Mouse (Mus musculus): Measurements from ENCODE around the gene Ifit2.

Gene Ifit2

DNA sequence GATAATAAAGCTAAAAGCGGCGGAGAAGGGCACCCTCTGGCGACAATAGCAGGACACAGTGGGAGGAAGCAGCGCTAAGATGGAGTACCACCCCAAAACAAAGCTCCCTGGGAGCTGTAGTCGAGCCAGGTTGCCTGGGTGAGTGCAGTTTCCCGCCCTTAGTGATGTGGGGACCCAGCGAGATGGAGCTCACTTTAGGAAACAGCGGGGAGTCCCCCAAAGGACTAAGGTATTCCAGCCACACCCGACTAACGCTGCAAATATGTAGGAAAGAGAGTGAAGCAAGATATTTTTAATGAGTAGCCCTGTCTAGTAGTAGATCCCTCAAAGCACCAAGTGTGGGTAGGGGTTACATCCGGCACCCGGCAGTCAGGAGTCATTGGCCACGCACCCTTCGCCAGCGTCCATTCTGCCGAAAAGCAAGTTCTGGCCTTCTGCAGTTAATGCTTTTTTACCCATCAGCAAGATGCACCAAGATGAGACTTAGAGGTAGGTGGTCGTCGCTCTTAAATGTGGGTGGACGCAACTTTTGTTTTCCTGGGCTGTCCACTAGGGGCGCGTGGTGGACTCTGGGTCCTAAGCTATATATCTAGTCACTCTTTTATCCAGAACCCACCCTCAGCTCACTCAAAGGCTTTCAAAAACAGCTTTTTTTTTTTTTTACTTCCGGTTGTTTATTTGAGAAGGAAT, at the start of gene Ifit2:
Gene Ifit2 (plus strand): TSS at position 161 of the 690 bp plus-strand sequence.
- DNase-seq = peak; percentile 33

DNA sequence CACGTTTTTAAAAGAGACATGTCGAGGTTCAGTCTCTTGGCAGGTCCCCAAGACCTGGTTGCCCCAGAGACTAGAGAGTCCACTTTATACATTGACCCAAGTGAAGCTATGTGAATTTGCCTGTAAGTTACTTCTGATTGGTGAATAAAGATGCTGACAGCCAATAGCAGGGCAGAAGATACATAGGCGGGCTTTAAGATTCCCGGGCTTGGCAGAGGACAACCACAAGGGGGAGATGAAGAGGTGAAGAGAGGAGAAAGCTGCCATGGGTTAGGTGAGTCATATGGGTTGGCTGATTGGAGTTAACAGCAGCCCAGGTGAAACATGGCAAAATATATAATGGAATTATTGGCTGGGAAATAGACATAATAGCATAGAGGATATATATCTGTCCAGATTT, 49.7 kb upstream of the Ifit2 start:
- peak; percentile 21 for DNase-seq

DNA sequence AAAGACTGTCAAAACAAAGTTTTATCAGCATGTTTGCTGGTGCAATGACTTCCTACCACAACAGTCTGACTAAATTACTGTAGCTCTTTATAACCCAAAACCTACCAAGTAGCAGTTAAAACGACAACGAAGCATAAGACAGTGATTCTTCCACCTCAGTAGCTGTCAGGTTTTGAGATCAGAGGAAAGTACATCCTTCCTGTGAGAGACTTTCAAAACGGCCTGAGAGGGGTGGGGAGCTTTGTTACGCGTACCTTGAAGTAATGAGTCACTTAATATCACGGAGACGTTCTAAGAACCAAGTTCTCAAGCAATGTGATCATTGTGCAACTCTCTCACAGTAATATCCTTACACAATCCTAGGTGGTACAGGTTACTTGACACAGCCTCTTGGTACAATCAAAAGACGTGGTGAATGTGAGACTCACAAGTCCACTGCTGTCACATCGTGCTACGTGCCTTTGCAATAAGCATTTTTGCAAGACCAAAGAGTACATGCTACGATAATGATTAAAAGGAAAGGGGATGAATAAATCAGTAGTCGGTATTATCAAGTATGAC, 45.3 kb upstream of the Ifit2 start:
- no peak for DNase-seq

DNA sequence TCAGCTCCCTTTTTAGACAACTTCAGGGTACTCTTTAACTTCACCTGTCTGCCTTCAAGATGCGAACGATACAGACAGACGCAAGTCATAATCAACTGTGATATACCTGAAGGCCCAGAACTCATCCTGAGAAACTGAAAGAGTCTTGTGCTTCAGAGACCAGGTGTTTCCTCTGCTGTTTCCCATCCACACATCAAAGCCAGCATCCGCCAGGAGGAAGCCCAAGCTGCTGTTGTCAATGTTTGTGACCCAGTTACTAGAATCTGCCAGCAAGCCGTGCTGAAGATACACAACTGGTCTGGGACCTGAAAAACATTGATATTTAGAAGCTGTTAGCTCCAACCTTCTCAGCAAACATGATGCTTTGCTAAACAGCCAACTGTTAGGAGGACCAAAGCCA, 39.8 kb upstream of the Ifit2 start:
- no peak for DNase-seq

DNA sequence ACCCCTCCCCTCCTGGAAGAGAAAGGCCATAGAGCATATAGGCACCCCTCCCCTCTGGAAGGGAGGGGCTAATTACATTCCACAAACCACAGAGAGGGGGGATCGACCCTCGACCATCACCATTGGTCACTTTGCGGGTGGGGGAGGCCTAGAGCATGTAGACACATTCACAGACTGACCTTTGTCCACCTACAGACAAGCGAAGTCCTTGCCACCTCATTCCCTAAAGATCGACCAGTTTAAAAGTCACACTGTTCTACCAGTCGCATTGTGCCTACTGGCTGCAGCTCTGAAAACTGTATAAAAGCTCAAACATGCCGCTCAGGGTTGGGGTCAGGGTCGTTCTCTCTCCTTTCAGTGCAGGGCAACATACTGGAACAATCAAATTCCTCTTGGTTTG, 39.0 kb upstream of the Ifit2 start:
- no peak for DNase-seq

DNA sequence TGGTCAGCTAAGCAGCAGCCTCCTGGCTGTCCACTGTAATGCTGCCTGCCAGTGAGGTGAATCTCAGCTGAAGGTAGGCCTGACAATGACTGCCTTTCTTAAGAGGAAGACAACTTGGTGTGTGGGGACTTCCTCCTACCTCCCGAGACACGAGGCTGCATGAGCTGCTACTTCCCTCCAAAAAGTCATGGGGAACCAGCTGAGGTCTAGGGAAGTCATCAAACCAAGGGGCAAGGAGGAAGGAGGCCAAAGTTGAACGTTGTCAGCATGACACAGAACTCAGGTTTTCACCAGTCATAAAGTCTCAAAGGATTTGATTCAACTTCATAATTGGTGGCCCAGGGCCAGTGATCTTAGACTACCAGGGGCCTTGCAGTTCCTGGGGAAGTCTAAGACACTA, 34.8 kb upstream of the Ifit2 start:
- no peak for DNase-seq

DNA sequence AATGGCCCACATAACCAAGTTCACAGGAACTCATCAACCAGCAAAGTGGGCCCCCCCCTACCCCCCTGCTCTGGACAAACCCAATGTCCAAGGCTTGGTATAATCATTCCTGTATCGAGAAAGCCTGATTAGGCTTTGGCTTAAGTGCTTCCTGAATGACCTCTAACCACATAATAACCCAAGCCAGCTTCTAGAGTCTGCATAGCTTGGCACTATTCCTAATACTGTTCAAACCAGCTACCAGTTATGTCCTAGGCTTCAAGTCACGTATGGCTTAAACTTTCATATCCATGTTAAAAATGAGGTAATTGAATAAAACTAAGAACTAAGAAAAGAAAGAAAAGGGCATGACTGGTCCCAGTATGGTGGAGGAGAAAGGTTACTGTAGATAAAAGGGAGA, 34.1 kb upstream of the Ifit2 start:
- DNase-seq = no peak

DNA sequence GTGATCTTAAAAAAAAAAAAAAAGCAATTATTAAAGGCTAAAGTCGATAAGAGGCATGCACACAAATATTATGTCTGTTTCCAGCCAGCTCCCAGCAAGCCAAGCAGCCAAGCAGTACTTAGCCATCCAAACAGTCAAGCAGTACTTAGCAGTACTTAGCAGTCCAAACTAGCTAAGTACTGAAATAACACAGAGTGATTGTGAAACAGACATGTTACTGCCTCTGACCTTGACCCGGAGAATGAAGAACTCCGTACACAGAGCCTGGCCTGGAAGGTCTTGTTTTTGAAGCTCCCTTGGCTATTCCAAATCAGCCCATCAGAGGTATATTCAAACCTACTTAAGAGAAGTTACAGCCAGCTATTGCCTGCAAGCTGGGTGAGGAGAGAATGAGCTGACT, 33.3 kb upstream of the Ifit2 start:
- no peak for DNase-seq

DNA sequence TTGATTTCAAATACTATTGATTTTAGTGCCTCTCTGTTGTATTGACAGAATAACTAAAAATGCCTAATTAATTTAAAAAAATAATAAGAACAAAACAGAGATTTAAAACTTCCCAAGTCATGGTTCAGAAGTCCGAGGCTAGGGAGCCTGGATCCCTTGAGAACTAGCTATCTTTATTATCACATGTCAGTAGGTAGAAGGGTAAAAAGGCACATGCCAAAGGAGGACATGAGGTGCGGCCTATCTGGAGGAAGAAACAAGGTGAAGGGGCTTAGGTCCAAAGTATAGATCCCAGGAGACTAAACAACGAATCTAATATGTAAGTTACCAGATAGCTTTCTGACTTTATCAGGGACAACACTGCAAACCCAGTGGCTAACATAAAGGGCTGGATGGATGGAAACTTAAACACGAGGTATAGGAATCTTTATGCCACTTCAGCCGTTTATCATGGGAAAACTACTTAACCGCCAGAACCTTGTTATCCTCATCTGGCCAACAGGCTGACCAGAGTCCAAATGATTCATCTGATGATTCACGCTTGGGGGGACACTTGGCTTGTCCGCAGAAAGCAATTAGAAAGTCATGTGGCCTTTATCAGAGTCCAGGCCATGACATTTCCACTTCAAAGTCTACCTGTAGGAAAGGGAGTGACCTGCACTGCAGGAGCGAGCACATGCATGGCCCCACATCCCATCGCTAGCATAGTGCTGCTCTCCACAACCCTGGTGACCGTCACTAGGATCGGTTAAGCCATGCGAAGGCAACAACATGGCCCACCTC, 32.5 kb upstream of the Ifit2 start:
- no peak for DNase-seq

DNA sequence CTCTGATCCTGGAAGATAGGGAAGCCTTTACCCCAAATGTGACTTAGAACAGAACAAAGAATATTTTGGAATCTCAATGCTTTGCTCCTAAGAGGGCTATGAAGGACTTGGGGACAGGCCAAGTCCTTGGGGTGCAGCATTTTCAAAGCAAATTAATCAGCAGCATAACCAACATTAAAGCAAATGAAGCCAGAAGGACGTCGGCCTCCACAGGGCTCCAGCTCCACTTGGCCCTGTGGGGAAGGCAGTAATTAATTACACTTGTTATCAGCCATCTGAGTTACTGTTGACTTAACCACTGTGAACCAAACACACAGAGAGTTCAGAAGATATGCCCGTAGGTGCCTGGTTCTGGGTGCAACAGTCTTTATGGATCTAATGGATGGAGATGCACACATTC, 31.7 kb upstream of the Ifit2 start:
- no peak for DNase-seq

DNA sequence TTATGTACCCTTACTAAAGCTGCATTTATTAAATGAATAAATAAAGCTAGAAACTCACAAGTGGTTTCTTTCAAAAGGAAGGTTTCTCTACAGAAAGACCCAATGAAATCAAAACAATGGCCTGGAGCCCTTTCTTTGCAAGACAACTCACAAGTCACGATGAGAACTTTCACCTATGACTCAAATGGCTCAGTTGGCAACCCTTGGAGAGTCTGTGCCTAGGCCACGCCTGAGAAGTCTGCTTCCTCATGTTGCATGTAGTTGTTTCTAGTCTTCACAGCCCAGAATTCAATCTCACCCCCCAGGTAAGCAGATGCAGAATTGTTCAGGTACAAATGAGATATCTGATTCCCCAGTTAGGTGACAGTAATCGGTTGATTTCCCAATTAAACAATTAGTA, 30.8 kb upstream of the Ifit2 start:
- no peak for DNase-seq

DNA sequence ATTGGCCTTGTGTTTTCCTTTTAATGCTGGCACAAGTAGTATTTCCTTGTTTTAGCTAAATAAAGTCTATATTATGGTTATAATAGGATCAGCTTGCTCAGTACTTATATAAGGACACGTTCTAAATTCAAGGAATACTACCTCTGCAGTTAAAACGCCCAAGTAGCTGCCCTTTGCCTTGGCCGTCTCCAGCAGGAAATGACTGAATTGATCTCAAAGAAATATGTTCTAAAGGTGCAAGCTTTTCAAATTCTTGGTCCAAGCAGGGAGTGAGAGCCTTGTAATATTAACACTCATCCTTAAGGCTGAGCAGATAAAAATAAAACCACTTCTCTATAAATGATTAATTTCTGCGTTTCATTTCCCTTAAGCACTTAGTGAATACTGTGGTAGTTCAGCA, 30.4 kb upstream of the Ifit2 start:
- DNase-seq = no peak

DNA sequence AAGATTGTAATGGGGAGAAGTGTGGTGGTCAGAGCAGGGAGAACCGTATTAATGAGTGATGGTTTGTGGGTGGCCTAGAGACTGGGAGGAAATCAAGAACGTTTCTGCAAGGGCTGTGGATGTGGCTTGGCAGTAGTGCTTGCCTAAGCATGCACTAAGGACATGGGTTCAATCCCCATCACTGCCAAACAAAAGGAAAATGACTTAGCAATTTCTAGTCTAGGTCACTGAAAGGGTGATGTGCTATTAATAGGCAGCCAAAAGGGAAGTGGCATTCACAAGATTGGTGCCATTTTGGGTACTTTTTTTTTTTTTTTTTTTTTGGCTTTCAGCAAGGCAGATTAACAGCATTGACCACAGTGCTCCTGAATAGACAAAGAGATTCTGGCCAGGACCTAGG, 29.1 kb upstream of the Ifit2 start:
- DNase-seq = no peak

DNA sequence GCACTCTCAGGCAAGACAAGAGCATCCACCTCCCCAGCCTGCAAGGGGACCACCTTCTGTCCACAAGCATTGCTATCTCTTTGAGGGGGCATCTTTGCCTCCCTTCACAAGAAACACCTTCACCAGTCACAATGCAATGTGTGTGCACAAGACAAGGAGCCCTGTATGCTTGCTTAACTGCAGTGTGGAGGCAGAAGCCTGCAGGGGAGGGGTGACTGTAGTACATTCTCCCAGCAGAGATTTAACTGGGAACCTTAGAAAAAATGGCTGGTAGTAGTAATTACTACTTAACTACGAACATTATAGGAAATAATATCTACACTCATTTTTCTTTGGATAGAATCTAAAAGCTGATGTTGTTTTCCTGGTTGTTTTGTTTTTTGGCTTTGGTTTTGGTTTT, 28.5 kb upstream of the Ifit2 start:
- DNase-seq = no peak

DNA sequence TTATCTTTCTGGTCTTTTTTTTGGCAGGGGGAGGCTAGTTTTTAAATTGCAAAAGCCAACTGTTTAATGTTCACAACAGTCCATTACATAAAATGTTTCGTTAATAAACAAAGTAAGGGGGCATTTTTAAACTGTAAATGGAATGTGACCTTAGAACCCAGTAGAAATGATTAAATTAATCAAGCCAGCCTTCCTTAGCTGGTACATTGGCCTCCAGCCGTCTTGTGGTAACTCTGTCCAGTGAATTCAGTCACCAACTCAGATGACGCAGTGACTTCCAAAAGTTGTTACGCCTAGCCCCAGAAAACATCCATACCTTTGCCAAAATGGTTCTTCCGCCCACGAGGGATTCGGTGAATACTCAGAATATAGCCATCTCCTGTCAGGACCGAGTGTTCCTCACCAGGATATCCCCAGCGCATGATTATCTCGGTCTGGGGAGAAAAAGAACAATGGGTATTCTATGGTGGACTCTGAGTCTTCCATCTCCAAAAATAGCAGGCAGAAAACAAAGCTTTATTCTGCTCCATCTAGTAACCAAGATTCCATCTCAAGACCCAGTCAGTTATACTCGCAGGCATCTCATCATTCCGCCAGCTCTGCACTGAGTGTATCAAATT, 27.3 kb upstream of the Ifit2 start:
- DNase-seq = no peak

DNA sequence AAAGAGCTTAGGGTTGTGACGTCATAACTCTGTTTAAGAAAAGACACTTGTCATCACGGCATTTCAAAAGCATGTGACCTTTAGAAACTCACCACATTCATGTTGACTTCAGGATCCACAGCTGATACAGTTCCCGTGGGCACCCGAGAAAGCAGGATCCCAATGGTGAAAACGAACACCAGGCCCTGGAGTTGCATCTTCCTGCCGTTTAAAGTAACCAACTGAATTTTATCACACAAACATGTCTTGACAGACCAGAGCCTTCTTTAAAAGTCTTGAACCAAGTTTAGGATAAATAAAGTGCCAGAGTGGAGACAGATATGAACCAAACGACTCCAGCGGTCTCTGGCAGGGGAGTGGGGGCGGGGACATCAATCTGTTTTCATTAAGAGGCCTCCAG, 25.8 kb upstream of the Ifit2 start:
- no peak for DNase-seq

DNA sequence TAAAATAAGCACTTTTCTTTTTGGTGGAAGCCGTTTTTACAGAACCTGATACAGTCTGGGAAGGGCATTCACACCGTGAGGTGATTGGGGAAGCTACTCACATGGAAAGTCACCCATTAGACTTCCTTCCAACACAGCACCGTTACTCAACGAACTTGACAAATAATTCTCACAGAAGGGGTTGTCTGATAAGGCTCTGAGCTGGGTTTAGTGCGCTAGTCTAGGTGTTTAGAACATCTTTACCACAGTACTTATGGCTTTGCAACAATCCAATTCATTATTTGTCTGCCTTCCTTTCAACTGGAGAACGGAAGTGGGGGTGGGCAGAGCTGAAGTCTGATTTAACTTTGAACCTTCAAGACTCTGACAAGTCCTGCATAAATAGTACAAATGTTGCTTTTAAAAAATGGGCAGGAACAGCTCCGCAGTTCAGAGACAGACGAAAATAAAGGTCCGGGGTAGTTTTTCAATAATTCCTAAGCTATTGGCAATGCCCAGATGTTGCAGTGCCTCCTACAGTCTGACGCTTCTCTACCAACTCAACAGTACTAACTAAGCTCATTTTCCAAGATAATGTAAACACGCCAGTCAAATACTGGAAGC, 24.1 kb upstream of the Ifit2 start:
- DNase-seq = no peak

DNA sequence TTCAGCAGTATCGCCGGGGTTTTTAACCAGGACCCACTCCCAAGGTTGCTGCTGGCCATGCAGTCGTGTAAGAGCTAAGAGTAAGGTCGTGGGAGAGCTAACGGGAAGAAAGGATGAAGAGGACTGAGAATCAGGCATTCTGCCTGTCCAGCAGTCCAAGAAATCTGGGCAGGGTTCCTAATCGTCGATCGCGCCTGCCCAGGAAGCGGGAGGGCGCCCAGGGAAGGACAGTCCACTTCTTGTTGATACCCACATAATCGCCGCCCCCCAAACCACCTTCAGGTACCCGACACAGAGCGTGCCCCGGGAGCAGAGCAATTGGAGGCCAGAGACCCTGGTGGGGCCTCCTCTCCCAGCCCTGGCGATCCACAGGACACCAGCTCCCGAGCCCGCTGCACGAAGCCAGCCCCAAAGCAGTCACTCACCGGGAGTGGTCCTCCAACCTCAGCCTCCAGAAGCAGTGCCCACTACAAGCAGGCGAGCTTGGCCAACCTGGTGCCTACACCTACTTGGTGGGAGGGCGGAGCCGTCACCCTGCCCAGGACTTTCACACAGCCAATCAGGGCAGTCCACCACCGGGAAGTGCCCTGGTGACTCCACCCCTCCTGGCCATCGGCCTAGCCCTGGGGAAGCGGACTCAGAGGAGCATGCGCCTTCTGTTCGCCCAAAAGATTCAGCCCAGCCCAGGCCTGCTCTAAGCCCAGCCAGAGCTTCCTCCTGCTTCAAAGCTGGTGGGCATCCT, 23.4 kb upstream of the Ifit2 start, which contains the start of gene Lipa:
Gene Lipa (minus strand): TSS at position 534 of the 742 bp plus-strand sequence.
- peak; percentile 96 for DNase-seq

DNA sequence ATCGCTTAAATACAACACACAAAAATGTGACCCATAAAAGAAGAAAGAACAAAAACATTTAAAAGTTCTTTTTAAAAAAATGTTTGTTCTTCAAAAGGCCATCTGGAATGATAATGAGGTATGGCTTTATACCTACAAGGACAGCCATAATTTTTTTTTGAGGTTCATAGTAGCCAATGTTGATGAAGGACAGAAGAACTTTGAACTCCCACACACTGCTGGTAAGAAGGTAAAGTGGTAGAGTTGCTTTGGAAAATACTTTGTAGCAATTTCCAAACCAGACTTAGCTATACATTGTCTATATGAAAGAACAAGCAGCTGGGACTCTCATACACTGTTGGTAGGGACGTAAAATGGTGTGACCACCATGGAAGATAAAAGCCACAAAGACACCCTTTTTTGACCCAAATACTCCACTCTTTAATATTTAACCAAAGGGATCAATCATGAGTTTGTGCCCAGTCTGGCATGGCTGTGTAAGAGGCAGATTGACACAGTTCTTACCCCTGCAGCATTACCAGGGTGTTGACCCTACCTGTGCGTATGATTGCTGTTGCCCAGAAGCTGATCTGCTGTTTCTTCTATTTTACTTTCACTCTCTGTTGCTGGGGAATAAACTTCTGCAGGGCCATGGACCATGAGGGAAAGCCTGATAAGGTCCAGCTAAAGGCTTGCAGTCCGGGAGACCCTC, 18.3 kb upstream of the Ifit2 start:
- no peak for DNase-seq

DNA sequence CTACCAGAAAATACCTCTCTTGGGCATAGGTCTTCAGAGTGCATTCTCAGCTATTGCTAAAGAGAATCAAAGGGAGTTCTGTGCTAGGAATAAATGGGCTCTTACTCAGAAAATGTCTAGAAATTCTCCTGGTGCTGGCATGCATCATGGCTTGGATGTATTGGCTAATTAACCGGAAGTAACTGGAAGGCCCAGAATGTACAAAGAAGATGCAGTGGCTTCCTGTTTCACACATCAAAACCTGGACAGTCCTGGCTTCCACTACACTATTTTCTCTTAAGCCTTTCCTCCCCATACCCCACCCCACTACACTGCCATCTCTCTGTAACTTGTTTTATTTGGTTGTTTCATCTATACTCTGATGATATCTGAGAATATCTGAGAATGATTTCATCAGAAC, 11.1 kb upstream of the Ifit2 start:
- no peak for DNase-seq

DNA sequence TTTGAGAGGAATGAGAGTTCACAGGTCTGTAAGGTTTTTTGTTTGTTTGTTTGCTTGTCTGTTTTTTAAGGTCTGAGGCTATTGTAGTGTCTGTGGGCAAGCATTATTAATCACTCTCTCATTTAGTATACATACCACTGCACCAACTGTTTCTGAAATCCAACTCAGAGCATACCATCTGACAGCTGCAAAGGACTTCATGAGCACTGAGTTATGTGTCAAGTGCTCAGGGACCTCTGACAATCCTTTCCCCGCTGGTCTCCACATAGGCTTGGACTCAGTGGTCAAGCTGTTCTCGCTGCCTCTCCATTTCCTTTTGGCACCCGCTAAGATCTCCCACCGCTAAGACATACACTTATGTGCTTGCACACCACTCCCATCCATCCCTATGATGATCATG, 4.3 kb upstream of the Ifit2 start:
- DNase-seq = no peak

DNA sequence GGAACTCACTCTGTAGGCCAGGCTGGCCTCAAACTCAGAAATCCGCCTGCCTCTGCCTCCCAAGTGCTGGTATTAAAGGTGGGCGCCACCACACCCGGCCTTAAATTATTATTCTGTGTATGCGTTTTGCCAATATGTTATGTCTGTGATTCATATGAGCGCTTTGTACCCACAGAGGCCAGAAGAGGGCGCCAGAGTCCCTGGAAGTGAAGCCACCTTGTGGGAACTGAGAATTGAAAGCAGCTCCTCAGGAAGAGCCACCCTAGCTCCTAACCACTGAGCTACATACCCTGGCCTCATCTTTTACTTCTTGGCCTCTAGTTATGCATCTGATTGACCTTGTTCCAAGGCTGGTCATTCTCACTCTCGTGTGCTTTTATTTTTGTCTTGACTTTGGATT, 2.5 kb upstream of the Ifit2 start:
- DNase-seq = peak; percentile 30
